Mouse (Mus musculus) neural tube, embryonic 13.5 days (tissue): Measurements from ENCODE around the gene Cldn15. TPM values are rescaled to one million over a fixed set of nuclear protein-coding genes. Genes with fewer than 3 reads are reported as not detected.
A peak's percentile ranks its signal among the peaks of the same experiment; 100 is the strongest.

ENCODE experiments used
- ATAC-seq: fragments of 200-750 bp; cut with Nextera tagmentation; 2 replicates; pipeline ENCODE4 v1.8.0; 2017; ENCODE audit warnings: low read depth, mild to moderate bottlenecking, moderate TSS enrichment, moderate library complexity
- H3K27ac ChIP-seq: fragments of 300-500 bp; sonication (generic); replicated peaks from 2 replicates; pipeline ENCODE4 v1.5.1; 2015; ENCODE audit warnings: moderate library complexity, mild to moderate bottlenecking, inconsistent platforms
- H3K27me3 ChIP-seq: fragments of 300-500 bp; sonication (generic); 2 replicates; pipeline ENCODE4 v1.6.1; 2015; ENCODE audit warnings: mild to moderate bottlenecking, inconsistent platforms
- H3K36me3 ChIP-seq: fragments of 300-500 bp; sonication (generic); 2 replicates; pipeline ENCODE4 v1.6.1; 2015; ENCODE audit warnings: mild to moderate bottlenecking, inconsistent platforms
- H3K4me1 ChIP-seq: fragments of 300-500 bp; sonication (generic); replicated peaks from 2 replicates; pipeline ENCODE4 v1.6.1; 2015; ENCODE audit warnings: inconsistent platforms
- H3K4me2 ChIP-seq: fragments of 300-500 bp; sonication (generic); 2 replicates; pipeline ENCODE4 v1.6.1; 2015; ENCODE audit warnings: inconsistent platforms, mild to moderate bottlenecking, moderate library complexity
- H3K4me3 ChIP-seq: fragments of 300-500 bp; sonication (generic); 2 replicates; pipeline ENCODE4 v1.5.1; 2015; ENCODE audit warnings: mild to moderate bottlenecking, inconsistent platforms
- H3K9ac ChIP-seq: fragments of 300-500 bp; sonication (generic); 2 replicates; pipeline ENCODE4 v1.6.1; 2015; ENCODE audit warnings: moderate library complexity, mild to moderate bottlenecking, inconsistent platforms
- H3K9me3 ChIP-seq: fragments of 300-500 bp; sonication (generic); 2 replicates; pipeline ENCODE4 v1.6.1; 2016; ENCODE audit warnings: inconsistent platforms
- WGBS: fragments of 180-500 bp; shearing (Covaris S2); methylation state at CpG from one replicate; pipeline ENCODE4 v1.1.7; 2015; 5-methylcytosine and 5-hydroxymethylcytosine counted together
- microRNA counts: library from miRNA; unstranded; fragments of <30 nt; microRNA quantifications from one replicate; lab custom pipeline; 2016
- microRNA-seq: library from miRNA; unstranded; fragments of <30 nt; microRNA quantifications from one replicate; pipeline ENCODE4, GENCODE M21; 2016
- polyA plus RNA-seq: library from polyadenylated mRNA; unstranded; fragments of >200 nt; fragmentation: Nextera tagmentation; extraction: Ambion mirVana; gene quantifications from 2 replicates; pipeline ENCODE4 v1.2.1, GENCODE M21; 2015

Cldn15 gene
- polyA plus RNA-seq, 1 experiment from 2014 or later, result 0.17 TPM

DNA sequence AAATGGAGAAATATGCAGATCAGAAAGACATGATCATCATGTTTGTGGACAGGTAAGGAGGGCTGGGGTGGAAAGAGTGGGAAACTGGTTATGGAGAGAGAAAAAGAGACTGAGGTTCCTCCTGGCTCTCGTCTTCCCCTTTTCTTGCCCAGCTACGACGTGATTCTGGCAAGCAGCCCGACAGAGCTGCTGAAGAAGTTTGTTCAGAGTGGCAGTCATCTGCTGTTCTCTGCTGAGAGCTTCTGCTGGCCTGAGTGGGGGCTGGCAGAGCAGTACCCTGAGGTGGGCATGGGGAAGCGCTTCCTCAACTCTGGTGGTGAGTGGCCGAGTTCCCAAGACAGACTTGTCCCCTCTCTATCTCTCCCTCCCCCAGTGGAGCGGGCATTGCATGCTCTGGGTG lies 22.0 kb downstream of the Cldn15 start:
- WGBS, result 72% methylated on average over 7 of the region's 7 CpGs

DNA sequence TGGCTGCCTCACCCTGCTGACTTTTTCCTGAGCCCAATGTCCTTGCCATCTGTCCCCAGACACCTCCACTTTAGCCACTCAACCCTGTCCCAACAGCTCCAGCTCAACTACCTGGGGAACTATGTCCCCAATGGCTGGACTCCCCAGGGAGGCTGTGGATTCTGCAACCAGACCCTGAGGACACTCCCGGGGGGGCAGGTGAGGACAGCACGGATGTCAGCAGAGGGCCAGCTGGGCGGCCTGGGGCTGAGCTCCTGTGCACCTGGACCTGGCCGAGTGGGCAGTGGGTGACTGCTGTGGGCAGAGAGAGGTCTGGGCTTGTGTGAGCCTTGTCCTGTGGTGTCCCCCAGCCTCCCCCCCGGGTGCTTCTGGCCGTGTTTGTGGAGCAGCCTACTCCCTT lies 23.4 kb downstream of the Cldn15 start:
- no peak overlapping the region for H3K4me2 ChIP-seq
- H3K4me3 ChIP-seq, result no peak overlapping the region
- 89% methylated on average over 6 of the region's 6 CpGs for WGBS
- no peak overlapping the region for H3K27ac ChIP-seq
- no peak overlapping the region for H3K9ac ChIP-seq
- no peak for ATAC-seq
- H3K27me3 ChIP-seq, result no peaks in the 10 kb centered on the region
- no peaks in the 10 kb centered on the region for H3K9me3 ChIP-seq
- H3K4me1 ChIP-seq, result peaks cover 25% of the 10 kb centered on the region
- peaks cover 63% of the 10 kb centered on the region for H3K36me3 ChIP-seq

More for the DNA sequence above, 22.0 kb downstream of the Cldn15 start:
- ATAC-seq, result no peak
- no peaks in the 10 kb centered on the region for H3K9me3 ChIP-seq
- H3K4me1 ChIP-seq, result peaks cover 25% of the 10 kb centered on the region
- peaks cover 60% of the 10 kb centered on the region for H3K36me3 ChIP-seq
- no peaks in the 10 kb centered on the region for H3K27me3 ChIP-seq
- H3K4me2 ChIP-seq, result peak overlapping the region; percentile 86
- peak overlapping the region; percentile 56 for H3K4me3 ChIP-seq
- H3K27ac ChIP-seq, result 0 out of 2 replicates have a peak overlapping the region, but pooled peaks have one; percentile 97
- peak overlapping the region; percentile 97 for H3K9ac ChIP-seq

DNA sequence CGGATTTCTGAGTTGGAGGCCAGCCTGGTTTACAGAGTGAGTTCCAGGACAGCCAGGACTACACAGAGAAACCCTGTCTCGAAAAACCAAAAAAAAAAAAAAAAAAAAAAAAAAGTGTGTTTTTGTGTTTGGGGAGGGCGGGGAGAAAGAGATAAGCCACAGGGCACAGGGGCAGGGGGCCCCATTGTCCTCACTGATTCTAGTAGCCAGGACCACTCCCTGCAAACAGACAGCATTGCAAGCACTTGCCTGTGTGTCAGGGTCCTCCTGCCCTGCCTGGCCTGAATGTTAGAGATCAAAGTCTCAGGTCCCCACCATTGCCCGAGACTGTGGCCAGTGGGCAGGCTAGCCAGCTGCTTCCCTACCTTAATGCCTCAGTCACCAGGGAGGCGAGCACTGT lies 33.0 kb downstream of the Cldn15 start:
- ATAC-seq, result no peak
- Histone ChIP-seq H3K4me2 (no peak overlapping the region), H3K36me3 (peaks cover 25% of the 10 kb centered on the region), H3K4me3 (no peak overlapping the region), H3K27me3 (no peaks in the 10 kb centered on the region), H3K9ac (no peak overlapping the region), H3K9me3 (no peaks in the 10 kb centered on the region), H3K4me1 (no peaks in the 10 kb centered on the region), H3K27ac (no peak overlapping the region)
- 88% methylated on average over 4 of the region's 5 CpGs for WGBS

DNA sequence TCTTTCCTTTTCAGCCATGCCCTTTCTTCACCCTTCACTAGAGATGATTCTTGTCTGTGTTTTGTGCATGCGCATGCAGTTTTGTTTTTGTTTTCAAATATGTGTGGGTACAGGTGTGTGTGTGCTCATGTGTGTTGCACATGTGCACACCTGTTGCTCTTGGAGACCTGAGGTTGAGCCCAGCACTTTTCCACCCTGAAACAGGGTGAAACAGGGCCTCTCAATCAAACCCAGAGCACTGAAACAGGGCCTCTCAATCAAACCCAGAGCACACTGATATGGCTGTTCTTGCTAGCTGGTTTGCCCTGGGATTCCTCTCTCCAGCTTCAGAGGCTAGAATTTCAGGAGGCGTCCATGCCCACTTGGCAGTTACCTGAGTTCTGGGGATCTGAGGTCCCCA lies 34.2 kb downstream of the Cldn15 start:
- Histone ChIP-seq H3K36me3 (peaks cover 13% of the 10 kb centered on the region), H3K4me3 (no peak overlapping the region), H3K27ac (no peak overlapping the region), H3K4me2 (no peak overlapping the region), H3K27me3 (no peaks in the 10 kb centered on the region), H3K9ac (no peak overlapping the region), H3K9me3 (no peaks in the 10 kb centered on the region), H3K4me1 (no peaks in the 10 kb centered on the region)
- 81% methylated on average over 2 of the region's 2 CpGs for WGBS
- no peak for ATAC-seq

GRCm38 (mm10) chr5:137007276-137007675 lies 40.9 kb downstream of the Cldn15 start:
- Histone ChIP-seq H3K27me3 (no peaks in the 10 kb centered on the region), H3K27ac (no peak overlapping the region), H3K9me3 (no peaks in the 10 kb centered on the region), H3K4me2 (no peak overlapping the region), H3K36me3 (no peaks in the 10 kb centered on the region), H3K4me1 (no peaks in the 10 kb centered on the region), H3K4me3 (no peak overlapping the region), H3K9ac (no peak overlapping the region)
- no peak for ATAC-seq
- 64% methylated on average over 8 of the region's 8 CpGs for WGBS

- ATAC-seq, result no peak
- Histone ChIP-seq H3K4me3 (no peak overlapping the region), H3K4me2 (no peak overlapping the region), H3K9me3 (no peaks in the 10 kb centered on the region), H3K27me3 (no peaks in the 10 kb centered on the region), H3K4me1 (no peaks in the 10 kb centered on the region), H3K27ac (no peak overlapping the region), H3K36me3 (no peaks in the 10 kb centered on the region), H3K9ac (no peak overlapping the region)
- 38% methylated on average over 3 of the region's 3 CpGs for WGBS
These were observed 43.6 kb downstream of the Cldn15 start for GRCm38 (mm10) chr5:137009988-137010387.

DNA sequence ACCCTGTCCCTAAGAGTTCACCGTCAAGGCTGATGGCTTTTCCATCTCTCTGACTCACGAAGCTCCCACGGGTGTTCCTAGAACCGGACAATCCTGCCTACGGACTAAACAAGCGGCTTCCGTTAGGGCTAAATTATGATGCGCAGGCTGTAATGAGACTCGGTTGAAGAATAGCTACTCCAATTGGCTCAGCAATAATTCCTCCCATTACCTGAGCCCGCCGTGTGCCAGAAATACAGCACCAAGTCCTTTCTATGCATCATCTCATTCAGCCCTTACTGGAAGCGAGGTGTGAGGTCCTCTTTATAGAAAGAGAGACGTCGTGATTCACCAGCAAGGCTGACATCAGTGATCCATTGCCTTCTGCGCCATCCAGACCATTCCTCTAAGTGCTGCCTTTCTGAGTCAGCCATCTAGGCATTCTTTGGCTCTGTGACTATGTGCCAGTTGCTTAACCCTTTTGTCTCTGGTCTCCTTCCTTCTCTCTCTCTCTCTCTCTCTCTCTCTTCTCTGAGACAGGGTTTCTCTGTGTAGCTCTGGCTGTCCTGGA lies 46.1 kb downstream of the Cldn15 start:
- Histone ChIP-seq H3K9me3 (no peaks in the 10 kb centered on the region), H3K9ac (no peak overlapping the region), H3K36me3 (no peaks in the 10 kb centered on the region), H3K27me3 (no peaks in the 10 kb centered on the region), H3K27ac (no peak overlapping the region), H3K4me1 (no peaks in the 10 kb centered on the region), H3K4me2 (no peak overlapping the region), H3K4me3 (no peak overlapping the region)
- WGBS, result 73% methylated on average over 15 of the region's 15 CpGs
- no peak for ATAC-seq

- WGBS, result 87% methylated on average over 3 of the region's 3 CpGs
- H3K36me3 ChIP-seq, result no peaks in the 10 kb centered on the region
- H3K4me3 ChIP-seq, result no peak overlapping the region
- H3K9me3 ChIP-seq, result no peaks in the 10 kb centered on the region
- H3K4me2 ChIP-seq, result no peak overlapping the region
- ATAC-seq, result no peak
- peaks cover 13% of the 10 kb centered on the region; the same call in 1 of the 2 replicates for H3K27me3 ChIP-seq
- H3K4me1 ChIP-seq, result no peaks in the 10 kb centered on the region
- H3K9ac ChIP-seq, result no peak overlapping the region
- H3K27ac ChIP-seq, result no peak overlapping the region
These were observed 49.5 kb downstream of the Cldn15 start for GRCm38 (mm10) chr5:137015913-137016312.

- no peak overlapping the region for H3K27ac ChIP-seq
- no peaks in the 10 kb centered on the region for H3K9me3 ChIP-seq
- ATAC-seq, result no peak
- H3K27me3 ChIP-seq, result peaks cover 77% of the 10 kb centered on the region
- H3K4me1 ChIP-seq, result peaks cover 9% of the 10 kb centered on the region
- no peaks in the 10 kb centered on the region for H3K36me3 ChIP-seq
- H3K9ac ChIP-seq, result no peak overlapping the region
- no peak overlapping the region for H3K4me3 ChIP-seq
- WGBS, result 50% methylated on average over 3 of the region's 3 CpGs
- no peak overlapping the region for H3K4me2 ChIP-seq
These were observed 57.9 kb downstream of the Cldn15 start for GRCm38 (mm10) chr5:137024318-137024717.

DNA sequence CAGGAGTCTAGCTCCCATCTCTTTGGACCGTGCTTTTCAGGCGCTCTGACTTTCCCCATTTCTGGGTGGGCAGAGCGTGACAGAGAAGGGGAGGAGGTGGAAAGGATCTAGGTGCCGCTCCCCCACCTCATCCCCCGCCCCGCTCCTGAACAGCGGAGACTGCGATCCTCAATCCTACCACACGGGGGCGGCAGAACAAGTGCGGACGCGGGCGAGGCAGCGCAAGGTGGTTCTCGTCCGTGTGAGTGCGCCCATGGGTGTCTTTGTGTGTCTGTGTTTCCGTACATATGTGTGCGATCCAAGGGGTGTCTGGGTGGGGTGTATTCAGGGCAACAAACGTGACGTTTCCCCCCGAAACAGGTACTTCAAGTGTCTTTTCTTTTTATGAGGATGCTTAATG lies 58.7 kb downstream of the Cldn15 start:
- H3K4me1 ChIP-seq, result peaks cover 14% of the 10 kb centered on the region
- no peak for ATAC-seq
- under 1% methylated on average over 23 of the region's 23 CpGs for WGBS
- H3K4me2 ChIP-seq, result peak overlapping the region; percentile 41
- no peak overlapping the region for H3K27ac ChIP-seq
- H3K9me3 ChIP-seq, result no peaks in the 10 kb centered on the region
- peak overlapping the region; percentile 34; the same call in 1 of the 2 replicates for H3K9ac ChIP-seq
- no peaks in the 10 kb centered on the region for H3K36me3 ChIP-seq
- H3K4me3 ChIP-seq, result peak overlapping the region; percentile 19; the same call in 1 of the 2 replicates
- peaks cover 78% of the 10 kb centered on the region for H3K27me3 ChIP-seq

MicroRNAs encoded within 50 kb of the gene (microRNA counts, 519-probe panel; counts per million panel counts)
- microRNA mmu-miR-702 (lab: Ali Mortazavi, UCI), result not detected

Small RNA genes within 50 kb of the gene (microRNA-seq; reads per million reads assigned to microRNA genes)
- gene Mir702, result 37.9 reads per million, percentile 42 among the genes with 10 or more reads in this experiment

Other genes with a start within 250 kb of the Cldn15 start
- 45.3 and 47.2 TPM in 2 replicates for gene Col26a1, start 83.4 kb upstream of the Cldn15 start, polyA plus RNA-seq
- gene Ift22, start 58.5 kb upstream of the Cldn15 start, polyA plus RNA-seq, result 112 and 124 TPM in 2 replicates
- gene Fis1, start 13.3 kb upstream of the Cldn15 start, polyA plus RNA-seq, result 327 and 376 TPM in 2 replicates
- 34.5 and 41.7 TPM in 2 replicates for gene Plod3, start 20.4 kb downstream of the Cldn15 start, polyA plus RNA-seq
- 91.3 and 110 TPM in 2 replicates for gene Znhit1, start 21.4 kb downstream of the Cldn15 start, polyA plus RNA-seq
- 4.0 and 4.6 TPM in 2 replicates for gene Vgf, start 59.8 kb downstream of the Cldn15 start, polyA plus RNA-seq
- 207 and 216 TPM in 2 replicates for gene Ap1s1, start 79.5 kb downstream of the Cldn15 start, polyA plus RNA-seq
- gene Serpine1, start 105.7 kb downstream of the Cldn15 start, polyA plus RNA-seq, result 0.25 TPM in 1 of 2 replicates, not detected in the other
- gene Trim56, start 149.6 kb downstream of the Cldn15 start, polyA plus RNA-seq, result 2.1 and 2.9 TPM in 2 replicates
- not detected in 2 replicates for gene Muc3, start 182.7 kb downstream of the Cldn15 start, polyA plus RNA-seq
- gene Muc3a, start 245.8 kb downstream of the Cldn15 start, polyA plus RNA-seq, result 0.10 TPM in 1 of 2 replicates, not detected in the other